Mouse (Mus musculus) MN1 (cell line): ENCODE measurements around the gene 4930442H23Rik.

Experiments
- DNase-seq: peaks from one replicate; pipeline ENCODE4 v3.0.0-alpha.2; 2016; ENCODE audit warnings: low spot score

4930442H23Rik gene

GRCm38 (mm10) chr10:81144667-81145066, 39.0 kb downstream of the 4930442H23Rik start:
- DNase-seq: peak; percentile 81

- no peak for DNase-seq
Measured at GRCm38 (mm10) chr10:81143845-81144437, 39.7 kb downstream of the 4930442H23Rik start.

- DNase-seq: peak; percentile 47
Measured at GRCm38 (mm10) chr10:81143157-81143633, 40.5 kb downstream of the 4930442H23Rik start.

GRCm38 (mm10) chr10:81142551-81142981, 41.1 kb downstream of the 4930442H23Rik start:
- peak; percentile 51 for DNase-seq

GRCm38 (mm10) chr10:81141455-81142210, 42.0 kb downstream of the 4930442H23Rik start:
- DNase-seq: no peak

DNA sequence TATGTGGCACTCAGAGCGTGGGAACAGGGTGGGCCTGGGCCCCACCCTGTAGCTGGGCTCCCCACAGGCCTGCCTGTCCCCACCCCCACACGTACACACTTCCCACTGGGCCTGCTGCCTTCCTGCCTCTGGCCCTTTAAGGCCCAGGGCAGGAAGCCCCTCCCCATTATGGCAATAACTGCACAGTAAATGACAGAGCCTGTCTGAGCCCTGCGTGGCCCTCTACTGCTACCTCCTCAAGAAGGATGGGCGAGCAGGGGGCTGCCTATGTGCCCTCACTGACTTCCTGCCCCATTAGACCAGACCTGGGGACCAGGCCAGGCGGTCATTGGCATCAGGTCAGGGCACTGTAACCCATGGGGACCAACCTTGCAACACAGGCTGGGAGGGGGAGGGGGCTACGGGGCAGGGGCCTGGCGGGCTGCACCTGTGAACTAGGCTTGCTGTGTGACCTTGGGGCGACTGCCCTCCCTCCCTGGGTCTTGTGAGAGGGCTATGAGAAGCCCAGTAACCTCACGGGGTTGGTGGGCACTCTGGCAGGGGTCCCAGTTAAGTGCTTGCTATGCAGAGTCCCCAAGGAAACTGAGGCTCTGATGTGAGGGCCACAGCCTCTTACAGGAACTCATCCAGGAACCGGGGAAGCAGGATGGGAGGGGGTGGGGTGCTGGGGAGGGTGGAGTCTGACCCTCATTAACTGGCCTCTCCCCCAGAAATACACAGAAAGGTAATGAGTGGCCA, 42.8 kb downstream of the 4930442H23Rik start:
- DNase-seq: peak; percentile 50

DNA sequence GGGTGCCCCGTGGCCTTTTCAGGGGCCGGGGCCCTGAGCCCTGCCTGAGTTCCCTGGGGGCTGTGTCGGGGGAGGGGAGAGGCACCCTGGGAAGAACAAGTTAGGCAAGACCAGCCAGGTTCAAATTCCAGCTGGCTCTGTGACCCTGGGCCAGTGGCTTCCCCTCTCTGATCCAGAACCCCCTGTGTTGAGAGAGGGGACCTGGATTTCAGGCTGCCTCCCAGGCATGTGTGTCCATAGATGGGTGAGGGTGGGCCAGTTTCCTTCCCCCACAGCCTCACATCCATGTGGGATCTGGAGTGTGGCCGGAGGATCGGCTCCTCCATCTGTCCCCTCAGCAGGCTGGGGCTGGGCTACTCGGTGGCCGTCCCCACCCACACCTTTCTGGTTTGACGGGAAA, 43.6 kb downstream of the 4930442H23Rik start:
- DNase-seq: no peak

DNA sequence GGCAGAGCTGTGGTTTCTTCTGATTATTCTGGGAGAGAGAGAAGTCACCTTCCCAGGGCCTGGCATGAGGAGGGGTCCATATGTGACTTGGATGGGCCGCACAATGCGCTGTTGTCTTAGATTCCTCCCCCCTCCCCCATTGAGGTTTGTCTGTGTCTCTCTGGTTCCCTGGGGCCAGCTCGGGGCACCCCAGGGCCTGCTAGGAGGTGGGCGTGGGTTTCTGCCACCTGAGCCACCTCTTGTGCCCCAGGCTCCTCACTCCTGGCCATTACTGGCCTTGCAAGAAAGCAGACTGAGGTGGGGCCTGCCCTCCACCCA, 44.2 kb downstream of the 4930442H23Rik start:
- no peak for DNase-seq

- no peak for DNase-seq
Measured at GRCm38 (mm10) chr10:81138821-81139528, 44.7 kb downstream of the 4930442H23Rik start.

DNA sequence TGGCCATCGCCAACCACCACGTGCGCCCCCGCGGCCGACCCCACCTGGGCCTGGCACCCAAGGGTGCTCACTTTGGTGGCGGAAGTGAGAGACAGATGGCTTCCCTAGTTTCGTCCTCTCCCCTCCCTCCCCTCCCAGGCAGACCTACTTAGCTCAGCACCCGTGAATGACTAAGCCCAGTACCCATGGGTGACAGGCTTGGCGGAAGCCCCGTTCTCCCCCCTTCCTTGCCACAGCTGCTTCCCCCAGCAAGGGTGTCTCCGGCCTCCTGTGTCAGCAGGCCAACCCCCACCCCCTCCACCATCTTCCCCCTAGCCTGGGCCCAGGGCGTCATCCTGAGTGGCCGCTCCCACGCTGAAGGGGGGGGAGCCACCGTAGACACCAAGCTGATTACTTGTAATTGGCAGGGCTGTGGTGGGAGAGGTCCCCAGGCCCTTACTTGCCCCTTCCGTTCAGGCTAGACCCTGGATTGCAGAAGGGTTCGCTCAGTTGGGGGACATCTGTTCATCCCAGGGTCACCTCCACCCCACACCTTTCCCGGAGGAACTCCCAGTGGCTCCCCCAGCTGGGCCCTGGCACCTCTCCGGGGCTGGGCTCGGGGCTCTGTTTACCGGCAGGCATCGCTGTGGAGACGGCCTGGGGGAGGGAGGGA, 45.4 kb downstream of the 4930442H23Rik start:
- DNase-seq: peak; percentile 75

- DNase-seq: peak; percentile 99
Measured at GRCm38 (mm10) chr10:81137252-81138130, 46.2 kb downstream of the 4930442H23Rik start.

GRCm38 (mm10) chr10:81136706-81137231, 46.9 kb downstream of the 4930442H23Rik start:
- DNase-seq: peak; percentile 87

- peak; percentile 84 for DNase-seq
Measured at GRCm38 (mm10) chr10:81135831-81136705, 47.6 kb downstream of the 4930442H23Rik start.

DNA sequence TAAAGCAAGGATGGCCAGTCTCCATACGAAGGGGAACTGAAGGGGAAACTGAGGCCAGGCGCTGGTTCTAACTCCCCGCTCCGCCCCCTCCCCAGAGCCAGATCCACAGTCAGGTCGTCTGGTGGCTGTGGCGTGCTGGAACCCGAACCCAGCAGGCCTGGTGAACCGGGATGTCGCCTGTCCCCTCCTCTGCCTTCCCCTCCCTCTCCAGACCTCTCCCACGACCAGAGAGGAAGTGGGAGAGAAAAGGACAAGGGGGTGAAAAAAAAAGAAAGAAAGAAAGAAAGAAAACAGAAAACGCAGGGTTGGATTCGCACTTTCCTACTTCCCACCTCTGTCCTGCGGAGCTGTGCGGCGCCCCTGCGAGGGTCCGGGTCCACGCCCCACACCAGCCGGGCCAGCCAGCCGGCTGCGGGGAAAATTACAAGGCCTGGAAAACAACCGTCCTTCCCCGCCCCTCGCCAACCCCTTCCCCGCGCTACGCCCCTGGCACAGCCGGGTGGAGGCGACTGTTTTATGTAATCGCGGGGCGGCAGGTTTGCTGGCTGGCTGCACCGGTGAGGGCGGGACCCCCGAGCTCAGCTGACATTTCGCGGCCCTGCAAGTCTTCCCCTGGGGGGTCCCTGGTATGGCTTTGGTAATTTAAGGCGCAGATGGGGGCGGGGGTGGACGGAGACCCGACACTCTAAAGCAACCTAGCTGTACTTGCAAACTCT, 48.5 kb downstream of the 4930442H23Rik start, which contains the start of gene Zbtb7a:
TSS of gene Zbtb7a (plus strand) at position 255 of the 716 bp plus-strand sequence.
- peak; percentile 74 for DNase-seq

- DNase-seq: no peak
Measured at GRCm38 (mm10) chr10:81134181-81134587, 49.5 kb downstream of the 4930442H23Rik start.
